Mouse (Mus musculus) heart, embryonic 16.5 days (tissue): ENCODE results near the gene Snd1. TPM values are rescaled to one million over a fixed set of nuclear protein-coding genes. Genes with fewer than 3 reads are reported as not detected.

ENCODE experiments used
- ATAC-seq: fragments of 200-750 bp; cut with Nextera tagmentation; replicated peaks from 2 replicates; pipeline ENCODE4 v1.8.0; 2017; ENCODE audit warnings: moderate number of reproducible peaks; ENCODE audit not compliant: insufficient read depth, low FRiP score; ENCODE audit errors: extremely low read depth
- H3K27ac ChIP-seq: fragments of 300-500 bp; sonication (generic); 2 replicates; pipeline ENCODE4 v1.5.1; 2014; ENCODE audit warnings: mild to moderate bottlenecking, low read length, control low read depth, moderate library complexity
- H3K27me3 ChIP-seq: fragments of 300-500 bp; sonication (generic); 2 replicates; pipeline ENCODE4 v1.6.1; 2014; ENCODE audit warnings: low read length, mixed read lengths; ENCODE audit not compliant: control insufficient read depth, insufficient read depth
- H3K36me3 ChIP-seq: fragments of 300-500 bp; sonication (generic); 2 replicates; pipeline ENCODE4 v1.6.1; 2014; ENCODE audit not compliant: control insufficient read depth, insufficient read depth
- H3K4me1 ChIP-seq: fragments of 300-500 bp; sonication (generic); 2 replicates; pipeline ENCODE4 v1.6.1; 2014; ENCODE audit warnings: low read length, mixed read lengths; ENCODE audit not compliant: control insufficient read depth, insufficient read depth
- H3K4me2 ChIP-seq: fragments of 300-500 bp; sonication (generic); 2 replicates; pipeline ENCODE4 v1.6.1; 2014; ENCODE audit warnings: low read depth, mild to moderate bottlenecking, control low read depth, low read length
- H3K4me3 ChIP-seq: fragments of 300-500 bp; sonication (generic); 2 replicates; pipeline ENCODE4 v1.5.1; 2014; ENCODE audit warnings: mild to moderate bottlenecking, control low read depth, low read length
- H3K9ac ChIP-seq: fragments of 300-500 bp; sonication (generic); 2 replicates; pipeline ENCODE4 v1.6.1; 2014; ENCODE audit warnings: low read length, control low read depth
- H3K9me3 ChIP-seq: fragments of 300-500 bp; sonication (generic); replicated peaks from 2 replicates; pipeline ENCODE4 v1.6.1; 2016; ENCODE audit warnings: low read length; ENCODE audit not compliant: control insufficient read depth
- WGBS: fragments of 180-500 bp; shearing (Covaris S2); extraction: QIAGEN DNeasy Blood & Tissue Kit; methylation state at CpG from one replicate; pipeline ENCODE4 v1.1.7; 2014; 5-methylcytosine and 5-hydroxymethylcytosine counted together
- polyA plus RNA-seq: library from polyadenylated mRNA; unstranded; fragments of >200 nt; fragmentation: Nextera tagmentation; extraction: Ambion mirVana; gene quantifications from 2 replicates; pipeline ENCODE4 v1.2.1, GENCODE M21; 2015

The Snd1 gene
- polyA plus RNA-seq, 1 experiment from 2014 or later = 81.8 TPM

- no peak overlapping the region for H3K9ac ChIP-seq
- WGBS = 2% methylated on average over 12 of the region's 12 CpGs
- H3K27me3 ChIP-seq = peaks cover 30% of the 10 kb centered on the region
- no peaks in the 10 kb centered on the region for H3K9me3 ChIP-seq
- no peak overlapping the region for H3K4me3 ChIP-seq
- no peak overlapping the region for H3K4me2 ChIP-seq
- H3K4me1 ChIP-seq = no peaks in the 10 kb centered on the region
- H3K27ac ChIP-seq = no peak overlapping the region
- ATAC-seq = no peak
- H3K36me3 ChIP-seq = no peaks in the 10 kb centered on the region
Measured at GRCm38 (mm10) chr6:28450977-28451376, 24.0 kb upstream of the Snd1 start.

GRCm38 (mm10) chr6:28459221-28459668, 15.7 kb upstream of the Snd1 start:
- Histone ChIP-seq H3K27me3 (no peaks in the 10 kb centered on the region; the same call in 1 of the 2 replicates), H3K9ac (no peak overlapping the region), H3K4me3 (no peak overlapping the region), H3K27ac (no peak overlapping the region), H3K9me3 (no peaks in the 10 kb centered on the region), H3K4me1 (no peaks in the 10 kb centered on the region), H3K36me3 (no peaks in the 10 kb centered on the region), H3K4me2 (no peak overlapping the region)
- no peak for ATAC-seq

- ATAC-seq = no peak
- Histone ChIP-seq H3K4me2 (no peak overlapping the region), H3K36me3 (no peaks in the 10 kb centered on the region), H3K9ac (no peak overlapping the region), H3K27me3 (no peaks in the 10 kb centered on the region; the same call in 1 of the 2 replicates), H3K4me3 (no peak overlapping the region), H3K4me1 (no peaks in the 10 kb centered on the region), H3K9me3 (no peaks in the 10 kb centered on the region), H3K27ac (no peak overlapping the region)
- 5% methylated on average over 5 of the region's 5 CpGs for WGBS
Measured at GRCm38 (mm10) chr6:28460534-28460933, 14.4 kb upstream of the Snd1 start.

GRCm38 (mm10) chr6:28464630-28465029, 10.3 kb upstream of the Snd1 start:
- Histone ChIP-seq H3K27me3 (no peaks in the 10 kb centered on the region), H3K9ac (no peak overlapping the region), H3K36me3 (no peaks in the 10 kb centered on the region), H3K4me3 (no peak overlapping the region), H3K4me1 (no peaks in the 10 kb centered on the region), H3K9me3 (no peaks in the 10 kb centered on the region), H3K4me2 (no peak overlapping the region), H3K27ac (no peak overlapping the region)
- no peak for ATAC-seq
- WGBS = 35% methylated on average over 6 of the region's 6 CpGs

DNA sequence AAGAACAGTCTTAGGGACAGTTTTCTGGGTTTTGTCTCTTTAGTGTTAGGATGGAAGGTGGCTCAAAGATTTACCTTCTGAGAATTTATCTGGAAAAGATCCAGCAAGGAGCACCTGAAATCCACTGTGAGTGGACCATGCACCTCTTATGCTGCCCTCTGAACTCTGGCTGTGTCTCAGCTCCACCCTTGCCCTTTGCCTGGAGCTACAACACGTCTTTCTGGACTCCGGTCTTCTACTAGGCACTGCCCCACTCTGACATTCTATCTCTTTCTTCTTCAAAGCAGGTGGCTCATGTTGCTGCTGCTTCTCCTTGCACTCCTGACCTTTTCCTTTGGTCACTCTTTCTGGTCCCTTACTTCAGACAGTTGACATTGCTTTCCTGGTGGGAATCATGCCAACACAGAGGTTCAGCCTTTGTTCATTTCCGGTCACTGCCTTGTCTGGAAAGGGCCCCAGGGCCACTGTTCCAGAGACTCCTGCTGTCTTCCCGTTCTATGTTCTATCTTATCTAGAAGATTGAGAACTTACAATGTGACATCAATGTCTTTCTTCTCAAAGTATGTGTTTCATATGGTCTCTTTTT, 4.8 kb upstream of the Snd1 start:
- ATAC-seq = no peak
- 56% methylated on average over 4 of the region's 4 CpGs for WGBS

DNA sequence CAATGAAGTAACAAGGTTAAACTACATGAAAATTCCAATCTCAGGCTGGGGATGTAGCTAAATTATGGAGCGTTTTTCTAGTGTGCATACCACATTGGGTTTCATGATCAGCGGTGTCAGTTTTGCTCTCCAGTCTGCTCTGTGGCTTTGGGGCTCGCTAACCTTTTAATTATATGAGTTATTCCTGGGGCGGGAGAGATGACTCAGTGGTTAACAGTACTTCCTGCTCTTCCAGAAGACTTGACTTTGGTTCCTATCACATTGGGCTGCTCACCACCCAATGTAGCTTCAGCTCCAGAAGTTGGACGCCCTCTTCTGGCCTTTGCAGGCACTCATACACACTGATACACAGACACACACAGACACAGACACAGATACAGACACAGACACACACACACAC, 4.3 kb upstream of the Snd1 start:
- no peak for ATAC-seq
- no peak overlapping the region for H3K4me2 ChIP-seq
- no peaks in the 10 kb centered on the region for H3K36me3 ChIP-seq
- no peaks in the 10 kb centered on the region for H3K9me3 ChIP-seq
- no peak overlapping the region for H3K9ac ChIP-seq
- H3K27me3 ChIP-seq = no peaks in the 10 kb centered on the region
- H3K27ac ChIP-seq = no peak overlapping the region
- H3K4me3 ChIP-seq = no peak overlapping the region
- 69% methylated on average over 5 of the region's 5 CpGs for WGBS
- no peaks in the 10 kb centered on the region for H3K4me1 ChIP-seq

More for the DNA sequence above, 4.8 kb upstream of the Snd1 start:
- no peak overlapping the region for H3K4me3 ChIP-seq
- no peak overlapping the region for H3K9ac ChIP-seq
- no peaks in the 10 kb centered on the region for H3K36me3 ChIP-seq
- H3K27me3 ChIP-seq = no peaks in the 10 kb centered on the region
- H3K9me3 ChIP-seq = no peaks in the 10 kb centered on the region
- no peaks in the 10 kb centered on the region for H3K4me1 ChIP-seq
- no peak overlapping the region for H3K27ac ChIP-seq
- no peak overlapping the region for H3K4me2 ChIP-seq

- no peak overlapping the region for H3K4me3 ChIP-seq
- no peaks in the 10 kb centered on the region for H3K36me3 ChIP-seq
- no peaks in the 10 kb centered on the region for H3K9me3 ChIP-seq
- no peaks in the 10 kb centered on the region for H3K27me3 ChIP-seq
- no peak for ATAC-seq
- no peak overlapping the region for H3K9ac ChIP-seq
- H3K4me2 ChIP-seq = no peak overlapping the region
- H3K27ac ChIP-seq = no peak overlapping the region
- H3K4me1 ChIP-seq = no peaks in the 10 kb centered on the region
- WGBS = 81% methylated on average over 9 of the region's 9 CpGs
Measured at GRCm38 (mm10) chr6:28471284-28472035, 3.5 kb upstream of the Snd1 start.

DNA sequence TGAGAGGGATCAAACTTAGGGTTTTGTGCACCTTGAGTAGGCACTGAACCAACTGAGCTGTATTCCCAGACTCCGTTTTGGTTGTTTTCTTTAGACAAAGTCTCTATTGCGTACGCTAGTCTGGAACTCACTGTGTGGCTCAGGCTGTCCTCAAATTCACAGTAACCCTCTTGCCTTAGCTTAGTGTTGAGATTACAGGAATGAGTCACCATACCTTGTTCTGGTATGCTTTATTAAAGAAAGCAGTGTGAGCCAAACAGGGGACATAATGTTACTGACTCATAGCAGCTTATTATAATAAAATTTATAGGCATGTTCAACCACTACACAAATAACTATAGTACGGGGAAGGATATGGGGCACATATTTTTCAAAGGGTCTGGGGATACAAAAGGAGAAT, 728 bp upstream of the Snd1 start:
- no peak overlapping the region for H3K27ac ChIP-seq
- H3K4me1 ChIP-seq = peaks cover 2% of the 10 kb centered on the region; the same call in 1 of the 2 replicates
- H3K27me3 ChIP-seq = no peaks in the 10 kb centered on the region
- H3K9ac ChIP-seq = no peak overlapping the region
- no peak overlapping the region for H3K4me3 ChIP-seq
- WGBS = 73% methylated on average over 4 of the region's 4 CpGs
- no peak for ATAC-seq
- H3K4me2 ChIP-seq = no peak overlapping the region
- H3K9me3 ChIP-seq = no peaks in the 10 kb centered on the region
- H3K36me3 ChIP-seq = no peaks in the 10 kb centered on the region
